Mouse (Mus musculus) cerebellum, adult 2 months (tissue): Measurements from ENCODE around the gene Acsbg2. TPM values are rescaled to one million over a fixed set of nuclear protein-coding genes. Genes with fewer than 3 reads are reported as not detected.
A peak's percentile ranks its signal among the peaks of the same experiment; 100 is the strongest.
"Not testable (repeated sequence)": the region's sequence is repeated elsewhere in the genome, so short reads cannot be mapped to it uniquely, and the experiment has no call there.

Experiments used
- DNase-seq, 2 experiments: peaks; one replicate each; pipeline ENCODE4 v3.0.0; 2021
- H3K27ac ChIP-seq: fragments of 200-500 bp; 2 replicates; pipeline ENCODE4 v1.5.1; 2012; ENCODE audit warnings: low read length, control low read depth, inconsistent platforms; ENCODE audit not compliant: insufficient read depth
- H3K27me3 ChIP-seq: fragments of 200-500 bp; 2 replicates; pipeline ENCODE4 v1.6.1; 2012; ENCODE audit warnings: inconsistent platforms, mild to moderate bottlenecking, low read length, moderate library complexity; ENCODE audit not compliant: control insufficient read depth, insufficient read depth
- H3K4me1 ChIP-seq: fragments of 200-500 bp; 2 replicates; pipeline ENCODE4 v1.6.1; 2011; ENCODE audit warnings: low read length; ENCODE audit not compliant: control insufficient read depth, insufficient read depth
- H3K4me3 ChIP-seq: fragments of 200-500 bp; replicated peaks from 2 replicates; pipeline ENCODE3; 2011; ENCODE audit warnings: mild to moderate bottlenecking, low read depth, low read length, control low read depth; ENCODE audit not compliant: insufficient read depth
- CTCF ChIP-seq: fragments of 200-500 bp; IDR thresholded peaks from 2 replicates; pipeline ENCODE4 v1.5.1; 2011; ENCODE audit warnings: low read depth, mild to moderate bottlenecking, control low read depth, low read length, moderate library complexity, borderline replicate concordance; ENCODE audit not compliant: insufficient read depth
- POLR2A ChIP-seq: fragments of 200-500 bp; IDR thresholded peaks from 2 replicates; pipeline ENCODE4 v1.6.1; 2011; ENCODE audit warnings: low read length, control low read depth, borderline replicate concordance; ENCODE audit not compliant: insufficient read depth
- WGBS: fragments of 180-500 bp; shearing (Covaris S2); methylation state at CpG from one replicate; pipeline ENCODE4 v1.1.7; 2018; 5-methylcytosine and 5-hydroxymethylcytosine counted together
- polyA plus RNA-seq: library from polyadenylated mRNA; depleted of rRNA; stranded (reverse); fragments of >200 nt; gene quantifications from 2 replicates; pipeline ENCODE4 v1.2.3, GENCODE M21; 2012; rRNA removed

Gene Acsbg2
- polyA plus RNA-seq, result 0.03 TPM in 2 replicates

DNA sequence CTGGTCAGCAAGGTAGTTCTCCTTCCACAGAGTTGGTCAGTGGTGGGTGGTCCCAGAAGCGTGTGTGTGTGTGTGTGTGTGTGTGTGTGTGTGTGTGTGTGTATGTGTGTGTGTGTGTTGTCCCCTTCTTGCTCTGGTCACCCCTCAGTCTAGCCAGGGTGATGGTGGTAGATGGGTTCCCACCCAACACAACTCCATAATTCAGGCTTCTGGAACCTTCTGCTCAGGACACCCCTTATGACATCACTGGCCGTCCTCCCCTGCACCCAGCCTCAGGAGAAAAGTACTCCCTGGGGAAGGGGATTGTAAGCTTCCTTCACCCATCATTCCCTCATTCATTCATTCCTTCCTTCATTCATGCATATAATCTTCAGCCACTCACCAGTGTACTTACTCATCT, at the start of gene Acsbg2:
TSS of gene Acsbg2 (minus strand) at position 211 of the 400 bp plus-strand sequence.
- DNase-seq, result no peak
- no peaks in the 10 kb centered on the region for H3K4me1 ChIP-seq
- no peak within 1 kb of the TSS for H3K4me3 ChIP-seq
- no peak within 1 kb of the TSS for H3K27ac ChIP-seq
- TF ChIP-seq POLR2A (no peak), CTCF (no peak)
- 81% methylated on average over 2 of the region's 2 CpGs for WGBS
- H3K27me3 ChIP-seq, result no peaks in the 10 kb centered on the region

DNA sequence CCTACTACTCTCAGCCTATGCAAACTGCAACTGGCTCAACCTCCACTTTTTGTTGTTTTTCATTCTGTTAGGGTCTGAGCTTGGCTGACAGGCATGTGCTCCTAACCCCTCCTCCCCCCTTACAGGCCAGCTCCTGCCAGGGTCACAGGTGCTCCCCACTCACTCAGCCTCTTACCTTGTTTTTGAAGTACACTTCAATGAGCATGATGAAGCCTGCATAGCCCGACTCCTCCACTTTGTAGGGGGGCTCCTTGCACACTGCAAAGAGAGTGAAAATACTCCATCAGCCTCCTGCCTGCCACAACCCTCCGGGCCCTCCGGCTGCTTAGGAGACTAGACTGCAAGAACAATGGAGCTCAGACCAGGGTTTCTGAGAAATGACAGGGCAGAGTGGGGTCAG, 45.5 kb upstream of the Acsbg2 start:
- no peak overlapping the region for H3K27ac ChIP-seq
- H3K4me3 ChIP-seq, result no peak overlapping the region
- TF ChIP-seq POLR2A, result no peak
- TF ChIP-seq CTCF, result no peak
- DNase-seq, result no peak
- H3K27me3 ChIP-seq, result no peaks in the 10 kb centered on the region
- 84% methylated on average over 3 of the region's 3 CpGs for WGBS
- no peaks in the 10 kb centered on the region; the same call in 1 of the 2 replicates for H3K4me1 ChIP-seq

DNA sequence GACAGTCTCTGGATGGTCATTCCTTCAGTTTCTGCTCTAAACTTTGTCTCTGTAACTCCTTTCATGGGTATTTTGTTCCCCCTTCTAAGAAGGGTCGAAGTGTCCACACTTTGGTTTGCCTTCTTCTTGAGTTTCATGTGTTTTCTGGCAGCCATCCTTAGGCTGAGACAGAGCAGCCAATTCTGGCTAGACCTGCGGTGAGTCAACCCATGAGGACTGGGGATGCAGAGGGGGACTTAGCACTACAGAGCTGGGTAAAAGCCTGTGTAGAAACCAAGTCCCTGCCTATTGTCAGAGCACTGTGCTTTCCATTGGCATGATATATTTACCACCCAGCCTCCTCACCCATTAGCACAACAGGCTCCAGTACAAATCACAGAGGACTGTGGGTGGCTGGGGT, 42.9 kb upstream of the Acsbg2 start:
- Histone ChIP-seq H3K27me3 (no peaks in the 10 kb centered on the region), H3K27ac (no peak overlapping the region), H3K4me3 (no peak overlapping the region), H3K4me1 (no peaks in the 10 kb centered on the region; the same call in 1 of the 2 replicates)
- WGBS, result 70% methylated on average over 2 of the region's 2 CpGs
- no peak for DNase-seq
- TF ChIP-seq CTCF, result no peak

DNA sequence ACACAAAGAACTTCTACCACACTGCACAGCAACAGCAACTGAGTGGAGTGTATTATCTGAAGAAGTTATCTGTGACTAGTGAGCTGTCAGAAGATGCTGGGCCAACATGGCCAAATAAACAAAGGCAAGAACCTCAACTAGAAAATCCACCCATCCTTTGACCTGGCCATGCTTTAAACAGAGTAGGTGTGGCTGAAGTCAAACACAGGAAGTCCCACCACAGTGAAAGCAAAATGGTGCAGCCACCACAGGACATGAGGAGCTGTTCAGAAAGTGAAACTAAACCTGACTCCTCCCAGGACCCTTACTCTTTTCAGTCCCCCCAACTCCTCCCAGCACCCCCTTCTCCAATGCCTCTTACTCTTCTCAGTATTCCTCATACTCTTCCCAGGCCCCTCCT, 39.2 kb upstream of the Acsbg2 start:
- DNase-seq, result no peak
- Histone ChIP-seq H3K4me3 (no peak overlapping the region), H3K27ac (no peak overlapping the region), H3K4me1 (peaks cover 11% of the 10 kb centered on the region), H3K27me3 (no peaks in the 10 kb centered on the region)
- TF ChIP-seq POLR2A (no peak), CTCF (no peak)

DNA sequence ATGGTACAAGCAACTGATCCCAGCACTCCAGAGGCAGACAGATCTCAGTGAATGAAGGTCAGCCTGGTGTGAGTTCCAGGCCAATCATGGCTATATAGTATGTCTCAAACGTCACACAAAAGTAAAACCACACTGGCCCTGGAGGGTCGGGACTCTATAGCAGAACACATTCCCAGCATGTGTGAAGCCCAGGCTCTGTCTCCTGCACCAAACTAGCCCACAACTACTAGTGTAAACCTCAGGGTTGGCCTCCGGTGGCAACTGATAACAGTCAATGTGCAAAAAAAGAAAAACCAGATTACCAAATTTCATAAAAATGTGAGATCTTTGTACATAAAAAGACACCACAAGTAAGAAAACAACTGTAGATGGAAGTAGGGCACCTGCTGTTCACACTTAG, 38.8 kb upstream of the Acsbg2 start:
- no peak overlapping the region for H3K27ac ChIP-seq
- H3K4me3 ChIP-seq, result no peak overlapping the region
- H3K4me1 ChIP-seq, result peaks cover 13% of the 10 kb centered on the region
- no peak for TF ChIP-seq POLR2A
- TF ChIP-seq CTCF, result no peak
- DNase-seq, result no peak
- H3K27me3 ChIP-seq, result no peaks in the 10 kb centered on the region
- 91% methylated on average over 3 of the region's 3 CpGs for WGBS

DNA sequence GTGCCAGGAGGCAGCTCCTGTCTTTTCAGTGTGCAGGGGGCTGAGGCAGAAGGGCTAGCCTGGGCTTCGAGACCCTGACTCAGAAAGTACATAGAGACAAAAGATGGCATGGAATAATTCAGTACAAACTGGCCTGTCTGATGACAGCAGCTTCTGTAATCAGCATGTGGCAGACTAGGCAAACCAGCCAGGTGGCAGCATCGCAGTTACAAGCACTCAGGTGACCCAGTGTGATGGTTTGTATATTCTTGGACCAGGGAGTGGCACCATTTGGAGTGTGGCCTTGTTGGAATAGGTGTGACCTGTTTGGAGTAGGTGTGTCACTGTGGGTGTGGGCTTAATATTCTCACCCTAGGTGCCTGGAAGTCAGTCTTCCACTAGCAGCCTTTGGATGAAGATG, 35.5 kb upstream of the Acsbg2 start:
- H3K4me3 ChIP-seq, H3K27me3 ChIP-seq: not testable (repeated sequence)
- peak; percentile 46 to 58 for DNase-seq
- peak overlapping the region; percentile 72 for H3K27ac ChIP-seq
- WGBS, result 25% methylated on average over 2 of the region's 2 CpGs
- peaks cover 24% of the 10 kb centered on the region for H3K4me1 ChIP-seq

DNA sequence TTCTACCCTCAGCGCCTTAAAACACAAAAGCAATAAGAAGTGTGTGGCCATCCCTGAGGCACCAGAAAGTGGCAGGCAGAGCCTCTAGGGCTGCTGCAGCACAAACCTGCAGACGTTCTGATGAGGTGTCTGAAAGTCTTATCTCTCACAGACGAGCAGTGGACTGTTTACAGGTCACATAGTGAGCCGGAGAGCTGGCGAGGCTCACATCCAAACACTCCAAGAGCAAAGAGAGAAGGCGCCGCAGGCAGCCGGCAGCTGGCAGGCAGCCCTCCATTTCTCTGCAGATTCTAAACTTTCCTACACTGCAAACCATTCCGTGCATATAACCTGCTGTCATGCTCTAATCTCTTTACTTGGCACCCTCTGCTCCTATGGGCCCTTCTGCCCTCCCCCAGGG, 33.6 kb upstream of the Acsbg2 start:
- 18% methylated on average over 9 of the region's 9 CpGs for WGBS
- H3K4me3 ChIP-seq, result no peak overlapping the region
- H3K27me3 ChIP-seq, result no peaks in the 10 kb centered on the region
- no peak for DNase-seq
- H3K27ac ChIP-seq, result no peak overlapping the region
- no peak for TF ChIP-seq CTCF
- no peak for TF ChIP-seq POLR2A
- peaks cover 39% of the 10 kb centered on the region for H3K4me1 ChIP-seq

DNA sequence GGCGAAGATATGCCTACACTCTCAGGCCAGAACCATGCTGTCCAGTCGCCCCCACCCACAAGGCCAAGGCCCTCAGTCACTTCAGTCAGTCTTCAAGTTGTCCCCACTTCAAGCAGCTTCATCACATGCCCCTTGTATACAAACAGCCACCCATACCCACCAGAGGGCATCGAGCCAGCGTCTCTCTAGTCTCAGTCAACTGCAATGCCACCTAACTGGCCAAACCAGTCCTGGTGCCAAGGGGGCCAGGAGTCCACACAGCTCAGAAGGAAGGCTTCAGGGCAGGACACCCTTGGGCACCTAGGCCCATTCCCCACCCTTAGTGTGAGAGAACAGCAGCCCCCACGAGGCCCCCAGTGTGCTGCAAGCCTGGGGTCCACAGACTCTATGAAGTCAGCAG, 32.8 kb upstream of the Acsbg2 start:
- DNase-seq, result no peak
- TF ChIP-seq CTCF (no peak), POLR2A (no peak)
- whole genome bisulfite sequencing, result 73% methylated on average over 5 of the region's 5 CpGs
- Histone ChIP-seq H3K4me3 (no peak overlapping the region), H3K4me1 (peaks cover 43% of the 10 kb centered on the region), H3K27me3 (no peaks in the 10 kb centered on the region), H3K27ac (no peak overlapping the region)

DNA sequence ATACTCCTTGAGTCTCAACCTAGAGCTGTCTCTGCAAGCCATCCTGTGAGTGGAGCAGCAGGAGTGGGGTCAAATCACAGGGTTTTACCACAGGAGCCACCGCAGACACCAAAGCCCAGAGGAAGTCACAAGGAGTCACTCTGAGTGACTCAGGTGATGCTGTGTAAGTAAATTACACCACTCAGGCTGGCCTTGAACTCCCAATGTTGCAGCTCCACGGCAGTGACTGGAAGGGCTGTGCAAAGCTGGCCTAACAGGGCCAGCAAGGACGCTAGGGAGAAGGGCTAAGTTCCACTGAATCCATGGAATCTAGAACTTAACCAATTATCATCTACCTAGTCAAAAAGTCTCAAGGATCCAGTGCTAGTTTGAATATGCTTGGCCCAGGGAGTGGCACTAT, 31.9 kb upstream of the Acsbg2 start:
- DNase-seq, result no peak
- TF ChIP-seq POLR2A, result no peak
- TF ChIP-seq CTCF, result no peak
- WGBS, result 96% methylated on average over 3 of the region's 3 CpGs
- Histone ChIP-seq H3K27ac (no peak overlapping the region), H3K4me1 (peaks cover 43% of the 10 kb centered on the region), H3K4me3 (no peak overlapping the region), H3K27me3 (no peaks in the 10 kb centered on the region)
